Mouse (Mus musculus) adrenal gland (tissue): ENCODE measurements around the gene Sept7.

Source experiments
- intact Hi-C: fragments of 180-260 bp; cut with DNase I; formaldehyde crosslinking; loops from one replicate; pipeline ENCODE4 v1.15.1; 2025

The Sept7 gene

GRCm38 (mm10) chr9:25357589-25357988, 105.3 kb downstream of the Sept7 start:
- intact Hi-C loops: no loop called here

DNA sequence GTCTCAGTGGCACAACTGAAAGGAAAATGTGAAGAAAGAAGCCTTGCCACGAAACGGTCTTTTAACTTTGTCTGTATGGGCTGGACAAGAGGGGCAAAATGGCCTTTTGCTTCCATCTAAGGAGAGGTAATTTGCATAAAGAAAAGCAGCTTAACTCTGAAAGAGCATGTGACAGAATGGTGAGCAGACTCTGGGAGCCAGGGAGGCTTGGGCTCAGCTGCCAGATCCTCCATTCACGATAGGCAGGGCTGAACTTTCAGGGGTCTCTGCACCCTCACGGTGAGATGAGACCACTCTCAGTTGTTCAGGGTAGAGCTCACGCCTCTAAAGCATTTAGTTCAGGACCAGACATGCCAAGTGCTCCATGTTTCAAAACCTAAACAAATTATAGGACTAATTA, 105.8 kb downstream of the Sept7 start:
- intact Hi-C loops: no loop called here
